Mouse (Mus musculus): ENCODE data around the gene Ubl7.

Gene Ubl7

GRCm38 (mm10) chr9:57921491-57922060 is 10.8 kb downstream of the Ubl7 start:
- DNase-seq (ENCODE audit: low spot score) = no peak

DNA sequence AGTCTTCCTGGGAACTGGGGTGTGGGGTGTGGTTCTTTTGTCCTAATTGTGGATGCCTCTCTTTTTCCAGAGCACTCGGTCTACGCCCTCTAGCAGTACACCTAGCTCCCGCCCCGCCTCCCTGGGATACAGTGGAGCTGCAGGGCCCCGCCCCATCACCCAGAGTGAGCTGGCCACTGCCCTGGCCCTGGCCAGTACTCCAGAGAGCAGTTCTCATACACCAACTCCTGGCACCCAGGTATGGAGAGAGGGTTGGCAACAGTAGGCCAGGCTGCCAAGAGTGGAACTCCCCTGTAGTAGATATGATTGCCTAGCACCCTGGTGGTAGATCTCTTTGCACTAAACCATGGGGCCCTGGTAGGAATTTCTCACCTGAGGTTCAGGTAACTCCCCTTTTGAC is 11.6 kb downstream of the Ubl7 start:
- no peak for DNase-seq (ENCODE audit: low spot score)

DNA sequence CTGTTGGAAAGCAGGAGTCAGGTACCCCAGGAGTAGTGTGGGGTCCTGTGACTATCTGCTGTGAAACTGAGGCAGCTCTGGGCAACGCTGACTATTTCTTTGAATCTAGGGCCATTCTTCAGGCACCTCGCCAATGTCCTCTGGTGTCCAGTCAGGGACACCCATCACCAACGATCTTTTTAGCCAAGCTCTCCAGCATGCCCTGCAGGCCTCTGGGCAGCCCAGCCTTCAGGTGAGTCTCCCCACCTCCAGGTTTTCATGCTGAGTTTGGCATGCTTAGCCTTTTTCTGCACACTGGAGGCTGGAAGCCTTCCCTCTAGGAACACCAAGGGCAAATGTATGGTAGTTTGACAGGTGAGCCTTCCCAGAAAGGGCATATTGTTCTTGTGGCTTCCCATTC is 12.3 kb downstream of the Ubl7 start:
- no peak for DNase-seq (ENCODE audit: low spot score)

DNA sequence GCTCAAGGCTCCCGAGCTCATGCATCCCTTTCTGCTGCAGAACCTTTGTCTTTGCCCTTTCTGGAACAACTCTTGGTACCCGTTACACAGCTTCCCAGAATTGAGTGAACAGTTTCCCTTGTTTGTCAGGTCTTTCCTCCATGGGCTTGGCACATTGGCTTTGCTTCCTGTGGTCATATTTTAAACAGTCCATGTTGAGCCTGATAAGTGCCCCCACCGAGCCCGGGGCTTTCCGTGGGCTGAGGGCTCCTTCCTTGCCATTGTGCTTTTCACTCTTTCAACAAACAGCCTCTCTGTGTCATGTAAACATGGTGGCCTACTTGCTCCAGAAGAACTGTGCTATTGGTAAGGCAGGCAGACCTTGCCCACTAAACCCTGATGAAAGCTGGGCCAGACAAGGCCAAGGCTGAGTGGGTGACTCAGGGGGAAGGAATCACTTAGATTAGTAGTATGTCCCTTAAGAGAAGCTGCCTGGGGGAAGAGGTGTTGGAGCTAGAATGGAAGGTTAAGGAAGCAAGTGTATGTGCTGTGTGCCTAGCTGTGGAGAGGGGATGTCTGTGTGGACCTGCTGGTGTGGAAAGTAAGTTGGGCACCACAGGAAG is 20.5 kb downstream of the Ubl7 start:
- no peak for DNase-seq (ENCODE audit: low spot score)

- no peak for DNase-seq (ENCODE audit: low spot score)
These were observed 21.5 kb downstream of the Ubl7 start for GRCm38 (mm10) chr9:57932253-57932652.

- no peak for DNase-seq (ENCODE audit: low spot score)
These were observed 22.2 kb downstream of the Ubl7 start for GRCm38 (mm10) chr9:57932831-57933602.

GRCm38 (mm10) chr9:57935683-57936437 is 25.1 kb downstream of the Ubl7 start:
- DNase-seq (ENCODE audit: low spot score) = peak; percentile 95

GRCm38 (mm10) chr9:57937171-57937570 is 26.4 kb downstream of the Ubl7 start:
- no peak for DNase-seq (ENCODE audit: low spot score)

DNA sequence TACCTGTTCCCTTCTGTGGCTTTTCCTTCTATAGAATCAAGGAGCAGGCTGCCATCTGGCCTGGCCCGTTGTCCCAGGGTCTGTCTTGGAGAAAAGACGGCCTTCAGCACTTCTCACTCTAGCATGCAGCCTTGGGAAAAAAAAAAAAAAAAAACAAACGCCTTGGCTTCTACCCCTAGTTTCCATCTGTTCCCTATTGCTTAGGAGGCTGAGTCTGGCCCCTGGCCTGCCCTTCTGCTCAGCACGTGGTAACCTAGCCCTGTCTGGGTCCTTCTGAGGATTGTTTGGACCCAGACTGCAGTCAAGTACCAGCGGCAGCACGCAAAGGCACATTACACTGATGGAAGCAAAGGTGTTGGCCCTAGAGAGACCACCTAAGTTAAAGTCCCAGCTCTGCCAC is 26.9 kb downstream of the Ubl7 start:
- peak; percentile 40 for DNase-seq (ENCODE audit: low spot score)

- peak; percentile 28 for DNase-seq (ENCODE audit: low spot score)
These were observed 27.7 kb downstream of the Ubl7 start for GRCm38 (mm10) chr9:57938225-57939055.

DNA sequence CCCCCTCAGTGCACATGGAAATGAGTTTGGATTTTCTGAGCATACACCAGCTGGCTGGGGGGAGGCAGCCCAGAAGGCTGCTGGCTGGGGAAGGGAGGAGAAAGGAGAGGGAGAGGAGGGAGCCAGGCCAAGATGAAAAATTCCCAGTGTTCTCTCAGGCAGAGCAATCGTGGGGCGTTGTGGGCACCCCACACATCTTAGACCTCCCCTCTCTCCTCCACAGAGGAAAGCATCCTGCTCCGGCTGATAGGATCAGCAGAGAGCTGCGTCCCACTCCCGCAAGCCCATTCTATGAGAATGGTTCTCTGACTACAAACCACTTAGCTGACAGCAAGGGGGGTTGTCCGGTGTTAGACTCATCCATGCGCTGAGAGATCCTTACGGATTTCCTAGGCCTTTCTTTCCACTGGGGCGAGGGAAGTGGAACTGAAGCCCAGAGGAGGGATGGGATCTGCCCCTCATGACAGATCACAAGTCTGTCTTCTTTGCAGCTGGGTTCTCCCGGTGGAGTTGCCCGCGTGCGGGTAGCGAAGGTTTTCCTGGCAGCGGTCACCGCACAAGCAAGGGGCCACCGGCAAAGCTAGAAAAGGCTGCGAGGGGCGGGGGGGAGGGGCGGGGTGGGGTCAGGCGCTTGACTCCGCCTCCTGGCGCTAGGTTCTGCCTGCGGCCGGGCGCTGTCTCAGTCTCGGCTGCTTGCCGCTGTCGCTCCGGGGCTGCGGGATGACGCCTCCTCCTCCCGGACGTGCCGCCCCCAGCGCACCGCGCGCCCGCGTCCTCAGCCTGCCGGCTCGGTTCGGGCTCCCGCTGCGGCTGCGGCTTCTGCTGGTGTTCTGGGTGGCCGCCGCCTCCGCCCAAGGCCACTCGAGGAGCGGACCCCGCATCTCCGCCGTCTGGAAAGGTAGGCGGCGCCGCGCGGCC is 28.9 kb downstream of the Ubl7 start, which contains the start of gene Sema7a:
TSS of gene Sema7a (plus strand) at position 682 of the 918 bp plus-strand sequence.
- DNase-seq (ENCODE audit: low spot score) = peak; percentile 88

- peak; percentile 70 for DNase-seq (ENCODE audit: low spot score)
These were observed 29.6 kb downstream of the Ubl7 start for GRCm38 (mm10) chr9:57940349-57940794.

DNA sequence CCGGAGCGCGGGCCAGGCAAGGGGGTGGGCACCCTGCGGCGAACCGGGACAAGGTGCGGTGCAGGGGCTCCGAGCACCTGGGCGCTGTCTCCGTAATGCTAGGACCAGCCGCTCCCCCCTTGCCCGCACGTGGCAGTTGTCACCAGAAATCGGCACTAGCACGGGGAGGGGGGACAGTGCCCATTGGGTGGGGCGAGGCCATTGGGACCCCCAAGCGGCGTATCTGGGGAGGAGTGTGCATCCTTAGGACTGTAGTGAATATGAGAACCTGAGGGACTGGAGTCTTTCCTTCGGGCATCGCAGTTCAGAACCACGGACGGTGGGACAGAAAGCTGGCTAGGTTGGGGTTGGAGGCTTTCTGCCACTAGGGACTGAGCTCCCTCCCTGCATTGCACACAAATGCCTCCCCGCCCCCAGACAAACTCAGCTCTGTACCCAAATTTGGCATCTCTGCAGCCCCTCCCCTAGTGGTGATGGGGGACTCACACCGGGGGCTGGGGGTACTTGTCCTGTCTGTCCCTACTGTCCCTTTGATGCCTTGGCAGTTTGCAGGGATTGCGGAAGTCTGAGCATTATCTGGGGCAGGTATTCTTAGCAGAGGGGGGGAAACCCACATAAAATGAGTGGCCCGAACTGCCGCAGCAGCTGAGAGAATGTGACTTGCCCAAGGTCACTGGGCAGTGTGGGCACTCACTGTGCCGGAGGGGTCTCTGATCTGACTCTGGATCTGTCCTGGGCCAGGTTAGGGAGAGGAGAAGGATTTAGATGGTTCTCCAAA is 30.3 kb downstream of the Ubl7 start:
- DNase-seq (ENCODE audit: low spot score) = peak; percentile 59

- peak; percentile 47 for DNase-seq (ENCODE audit: low spot score)
These were observed 31.3 kb downstream of the Ubl7 start for GRCm38 (mm10) chr9:57942039-57942438.

DNA sequence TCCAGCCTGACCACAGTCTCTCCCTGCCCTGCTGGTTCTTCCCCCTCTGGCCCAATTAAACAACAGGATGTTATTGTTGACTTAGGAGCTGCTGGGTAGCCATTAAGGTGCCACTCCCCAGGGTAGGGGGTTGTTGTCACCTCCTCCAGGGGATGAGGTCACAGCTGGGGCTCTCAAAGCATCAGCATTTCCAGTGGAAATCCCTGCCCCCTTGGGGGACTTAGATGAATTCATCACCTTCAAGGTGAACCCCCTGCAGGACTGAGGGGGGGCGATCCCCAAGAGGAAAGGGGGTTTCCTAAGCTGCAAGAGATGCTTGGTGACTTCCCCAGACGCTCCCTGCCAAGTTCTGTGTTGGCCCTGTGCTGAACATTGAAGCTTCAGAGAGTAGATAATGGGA is 32.3 kb downstream of the Ubl7 start:
- no peak for DNase-seq (ENCODE audit: low spot score)

- DNase-seq (ENCODE audit: low spot score) = peak; percentile 82
These were observed 33.8 kb downstream of the Ubl7 start for GRCm38 (mm10) chr9:57944572-57944971.

DNA sequence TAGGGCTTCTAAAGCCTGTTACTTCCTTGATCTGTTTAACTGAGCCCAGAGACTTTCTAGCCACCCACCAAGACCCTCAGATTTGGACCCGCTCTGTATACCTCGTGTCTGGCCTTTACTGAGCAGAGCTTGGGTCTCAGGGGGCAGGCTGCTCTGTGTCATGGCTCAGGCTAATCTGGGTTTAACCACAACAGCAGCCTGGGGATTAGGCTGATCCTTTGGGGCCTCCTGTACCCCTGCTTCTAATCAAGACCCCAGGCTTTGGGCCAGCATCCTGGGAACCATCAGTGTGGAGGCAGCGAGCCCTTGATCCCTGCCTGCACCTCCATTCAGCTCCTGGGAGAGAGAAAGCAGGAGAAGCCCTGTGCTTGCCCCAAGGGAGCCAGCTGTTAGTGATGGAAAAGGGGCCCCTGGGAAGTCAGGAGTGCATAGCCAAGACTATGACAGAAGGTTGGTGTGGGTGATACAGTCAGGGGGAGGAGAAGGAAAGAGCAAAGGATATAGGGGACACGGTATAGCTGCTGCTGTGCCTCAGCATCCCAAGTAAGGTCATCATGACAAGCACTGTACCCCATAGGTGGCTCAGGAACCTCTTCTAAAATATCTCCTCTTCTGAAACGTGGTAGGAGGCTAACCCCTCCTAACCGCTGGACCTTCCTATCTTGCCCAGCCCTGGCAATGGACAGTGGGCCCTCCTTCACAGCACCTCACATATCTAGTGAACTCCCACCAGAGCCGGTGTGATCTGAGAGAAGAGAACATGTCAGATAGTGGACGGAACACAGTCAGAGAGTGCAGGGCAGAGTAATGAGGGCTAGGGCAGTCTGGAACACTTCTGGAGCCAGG is 35.2 kb downstream of the Ubl7 start:
- no peak for DNase-seq (ENCODE audit: low spot score)

DNA sequence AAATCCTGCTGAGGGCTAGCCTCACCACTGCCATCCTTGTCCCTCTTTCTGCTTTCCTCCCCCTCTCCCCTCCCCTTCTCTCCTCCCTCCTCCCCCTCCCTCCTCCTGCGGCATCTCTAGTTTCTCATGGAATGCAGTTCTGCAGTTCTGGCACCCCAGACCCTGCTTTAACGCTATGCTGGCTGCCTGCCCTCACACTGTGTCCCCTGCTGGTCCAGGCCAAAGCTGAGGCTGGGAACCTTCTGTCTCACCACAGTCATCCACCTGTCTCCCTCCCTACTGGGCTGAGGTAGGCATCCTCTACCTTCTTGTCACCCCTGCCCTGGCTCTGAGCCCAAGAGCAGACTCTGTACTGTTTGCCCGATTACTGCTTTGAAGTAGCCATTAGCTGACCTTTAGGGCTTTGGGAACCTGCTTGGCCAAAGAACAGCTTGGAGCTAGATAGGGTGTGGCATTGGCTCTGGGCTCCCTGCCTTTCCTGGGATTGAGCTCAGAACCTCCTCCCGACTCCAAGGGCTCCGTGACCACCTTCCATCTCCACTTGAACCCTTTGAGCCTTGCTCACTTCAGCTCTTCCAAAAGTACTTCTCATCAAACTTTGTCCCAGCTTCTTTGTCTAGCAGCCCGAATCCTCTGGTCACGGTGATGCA is 36.7 kb downstream of the Ubl7 start:
- no peak for DNase-seq (ENCODE audit: low spot score)
